Mouse (Mus musculus) midbrain, embryonic 11.5 days (tissue): ENCODE results near the gene Tmem269. TPM values are rescaled to one million over a fixed set of nuclear protein-coding genes. Genes with fewer than 3 reads are reported as not detected.

ENCODE experiments used
- ATAC-seq: fragments of 200-750 bp; cut with Nextera tagmentation; 2 replicates; pipeline ENCODE4 v1.8.0; 2017; ENCODE audit warnings: moderate TSS enrichment, moderate library complexity; ENCODE audit not compliant: low FRiP score
- DNase-seq: peaks from one replicate; pipeline ENCODE4 v3.0.0; 2015; ENCODE audit warnings: low spot score; ENCODE audit errors: missing footprints
- H3K27ac ChIP-seq: fragments of 300-500 bp; sonication (generic); 2 replicates; pipeline ENCODE4 v1.5.1; 2014; ENCODE audit warnings: low read depth, low read length
- H3K27me3 ChIP-seq: fragments of 300-500 bp; sonication (generic); 2 replicates; pipeline ENCODE4 v1.6.1; 2014; ENCODE audit warnings: mild to moderate bottlenecking, low read length, moderate library complexity, mixed read lengths; ENCODE audit not compliant: control insufficient read depth, insufficient read depth
- H3K36me3 ChIP-seq: fragments of 300-500 bp; sonication (generic); 2 replicates; pipeline ENCODE4 v1.6.1; 2014; ENCODE audit warnings: mild to moderate bottlenecking, low read length, moderate library complexity, mixed read lengths; ENCODE audit not compliant: control insufficient read depth, insufficient read depth
- H3K4me1 ChIP-seq: fragments of 300-500 bp; sonication (generic); 2 replicates; pipeline ENCODE4 v1.6.1; 2014; ENCODE audit warnings: low read length; ENCODE audit not compliant: control insufficient read depth, insufficient read depth
- H3K4me2 ChIP-seq: fragments of 300-500 bp; sonication (generic); 2 replicates; pipeline ENCODE4 v1.6.1; 2014; ENCODE audit warnings: mild to moderate bottlenecking, moderate library complexity
- H3K4me3 ChIP-seq: fragments of 300-500 bp; sonication (generic); 2 replicates; pipeline ENCODE4 v1.5.1; 2014; ENCODE audit warnings: low read depth, low read length
- H3K9ac ChIP-seq: fragments of 300-500 bp; sonication (generic); 2 replicates; pipeline ENCODE4 v1.6.1; 2014; ENCODE audit warnings: low read length
- H3K9me3 ChIP-seq: fragments of 300-500 bp; sonication (generic); 2 replicates; pipeline ENCODE4 v1.6.1; 2016; ENCODE audit warnings: low read length; ENCODE audit not compliant: control insufficient read depth
- WGBS: fragments of 180-500 bp; shearing (Covaris S2); extraction: QIAGEN DNeasy Blood & Tissue Kit; methylation state at CpG from one replicate; pipeline ENCODE4 v1.1.7; 2014; 5-methylcytosine and 5-hydroxymethylcytosine counted together
- polyA plus RNA-seq: library from polyadenylated mRNA; unstranded; fragments of >200 nt; fragmentation: Nextera tagmentation; extraction: Ambion mirVana; gene quantifications from 2 replicates; pipeline ENCODE4 v1.2.1, GENCODE M21; 2014

The Tmem269 gene
- polyA plus RNA-seq, 1 experiment from 2014 or later = 0.31 TPM

DNA sequence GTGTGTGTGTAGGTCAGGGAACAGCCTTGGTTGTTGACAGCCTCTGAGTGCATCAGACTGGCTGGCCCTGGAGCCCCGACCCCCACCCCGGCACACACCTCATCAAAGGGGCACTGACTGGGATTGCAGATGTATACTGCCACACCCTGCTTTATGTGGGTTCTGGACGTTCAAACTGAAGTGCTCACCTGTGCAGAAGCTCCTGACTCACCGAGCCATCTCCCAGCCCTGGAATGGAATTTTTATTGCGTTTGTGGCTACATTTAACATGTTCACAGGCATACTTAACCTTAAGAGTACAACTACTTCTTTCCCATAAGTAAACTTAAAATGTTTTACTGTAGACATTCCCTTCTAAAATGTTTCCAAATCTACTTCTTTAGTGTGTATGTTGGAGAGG lies 60.1 kb downstream of the Tmem269 start:
- no peaks in the 10 kb centered on the region for H3K27me3 ChIP-seq
- H3K36me3 ChIP-seq = no peaks in the 10 kb centered on the region
- 91% methylated on average over 5 of the region's 5 CpGs for WGBS
- no peaks in the 10 kb centered on the region for H3K4me1 ChIP-seq
- H3K27ac ChIP-seq = no peak overlapping the region
- H3K4me2 ChIP-seq = no peak overlapping the region
- no peak overlapping the region for H3K9ac ChIP-seq
- no peak overlapping the region for H3K4me3 ChIP-seq
- DNase-seq (no peak), ATAC-seq (no peak)
- no peaks in the 10 kb centered on the region for H3K9me3 ChIP-seq

DNA sequence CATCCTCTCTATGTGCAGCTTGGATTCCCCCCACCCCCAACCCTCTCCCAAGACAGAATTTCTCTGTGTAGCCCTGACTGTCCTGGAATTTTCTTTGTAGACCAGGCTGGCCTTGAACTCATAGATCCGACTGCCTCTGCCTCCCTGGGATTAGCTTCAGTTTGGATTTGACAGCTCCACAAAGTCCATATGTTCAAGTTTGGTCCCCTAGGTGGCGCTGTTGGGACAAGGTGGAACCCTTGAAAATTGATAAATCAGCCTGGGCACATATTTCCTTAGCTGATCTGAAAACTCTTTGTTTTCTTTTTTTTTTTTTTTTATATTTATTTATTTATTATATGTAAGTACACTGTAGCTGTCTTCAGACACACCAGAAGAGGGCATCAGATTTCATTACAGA lies 60.8 kb downstream of the Tmem269 start:
- no peak overlapping the region for H3K27ac ChIP-seq
- DNase-seq (no peak), ATAC-seq (no peak)
- no peak overlapping the region for H3K4me3 ChIP-seq
- no peak overlapping the region for H3K4me2 ChIP-seq
- WGBS = 34% methylated on average over 2 of the region's 2 CpGs
- H3K9ac ChIP-seq = no peak overlapping the region
- no peaks in the 10 kb centered on the region for H3K4me1 ChIP-seq
- no peaks in the 10 kb centered on the region for H3K27me3 ChIP-seq
- H3K36me3 ChIP-seq = no peaks in the 10 kb centered on the region
- no peaks in the 10 kb centered on the region for H3K9me3 ChIP-seq

Other genes starting within 250 kb of the Tmem269 start
- gene Slc2a1, start 109.5 kb downstream of the Tmem269 start, polyA plus RNA-seq = 152 and 158 TPM in 2 replicates
- 7.7 and 9.0 TPM in 2 replicates for gene Zfp691, start 44.0 kb downstream of the Tmem269 start, polyA plus RNA-seq
- gene Ermap, start 28.2 kb downstream of the Tmem269 start, polyA plus RNA-seq = 7.7 and 9.3 TPM in 2 replicates
- gene Svbp, start 22.9 kb downstream of the Tmem269 start, polyA plus RNA-seq = 173 and 179 TPM in 2 replicates
- 32.2 and 35.2 TPM in 2 replicates for gene AU022252, start 14.5 kb upstream of the Tmem269 start, polyA plus RNA-seq
- 15.5 TPM in 2 replicates for gene P3h1, start 14.7 kb upstream of the Tmem269 start, polyA plus RNA-seq
- gene Cldn19, start 37.2 kb upstream of the Tmem269 start, polyA plus RNA-seq = 0.49 TPM in 1 of 2 replicates, not detected in the other
- gene Ybx1, start 76.4 kb upstream of the Tmem269 start, polyA plus RNA-seq = 1,380 and 1,435 TPM in 2 replicates
- 123 and 124 TPM in 2 replicates for gene Ppih, start 102.3 kb upstream of the Tmem269 start, polyA plus RNA-seq
- 8.8 and 10.4 TPM in 2 replicates for gene Ccdc30, start 197.3 kb upstream of the Tmem269 start, polyA plus RNA-seq
- gene Ppcs, start 204.2 kb upstream of the Tmem269 start, polyA plus RNA-seq = 21.6 and 22.1 TPM in 2 replicates
- 0.41 TPM in 1 of 2 replicates, not detected in the other for gene Zmynd12, start 204.6 kb upstream of the Tmem269 start, polyA plus RNA-seq